ENCODE assay signal across 22 mouse cellular contexts in the genomic region with DNA sequence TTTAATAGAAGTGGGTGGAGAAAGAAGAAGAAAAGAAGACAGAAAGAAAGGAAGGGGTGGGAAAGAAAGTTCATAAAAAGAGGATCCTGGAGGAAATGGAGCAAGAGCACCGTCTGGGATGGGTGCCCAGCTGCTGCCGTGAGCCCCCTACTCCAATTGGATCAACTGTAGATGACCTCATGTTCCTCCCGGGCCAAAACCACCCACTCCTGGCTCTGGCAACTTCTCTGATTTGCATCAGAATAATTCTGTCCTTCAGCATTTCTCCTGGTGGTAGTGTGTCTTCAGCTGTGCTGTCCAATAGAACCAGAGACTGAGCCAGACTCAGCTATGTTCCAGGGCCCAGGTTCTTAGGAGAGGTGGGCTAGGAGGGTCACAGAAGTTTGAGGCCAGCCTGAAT.
DNase-seq lines count a peak whose midpoint lies in the region; ATAC-seq and TF ChIP-seq lines count a peak whose summit lies in the region.
"Had no signal": no experiment of that assay in that cellular context is flagged by ENCODE, and none has a peak within 500 bp of the region (broad histone marks: within the 10 kb centered on the region; RNA-seq: fewer than 3 reads in every experiment).

No protein-coding gene starts in this region.

- no peak overlapping the region for H3K4me2 ChIP-seq in forebrain, embryonic 13.5 days
- no peak overlapping the region for H3K4me2 ChIP-seq in forebrain, embryonic 11.5 days (ENCODE audit: low read depth, low read length, severe bottlenecking)
- H3K4me2 ChIP-seq in hindbrain, postnatal 0 days (ENCODE audit: low read depth, low read length) = no peak overlapping the region
- H3K4me2 ChIP-seq in hindbrain, embryonic 12.5 days (replicated peaks) = no peak overlapping the region
- no peak overlapping the region for H3K4me2 ChIP-seq in forebrain, embryonic 16.5 days (ENCODE audit: low read length)
- H3K4me2 ChIP-seq: heart, embryonic 13.5 days; lung, embryonic 14.5 days had no signal

- no peak overlapping the region for H3K27ac ChIP-seq in forebrain, embryonic 13.5 days
- no peak overlapping the region for H3K27ac ChIP-seq in forebrain, embryonic 11.5 days (ENCODE audit: low read depth, low read length)
- no peak overlapping the region for H3K27ac ChIP-seq in hindbrain, postnatal 0 days
- no peak overlapping the region for H3K27ac ChIP-seq in hindbrain, embryonic 12.5 days
- no peak overlapping the region for H3K27ac ChIP-seq in forebrain, embryonic 16.5 days (ENCODE audit: low read length)
- H3K27ac ChIP-seq: heart, adult 2 months; heart, embryonic 13.5 days; liver, embryonic 14.5 days; stomach, postnatal 0 days had no signal

- H3K27me3 ChIP-seq in forebrain, embryonic 13.5 days = no peaks in the 10 kb centered on the region
- no peaks in the 10 kb centered on the region for H3K27me3 ChIP-seq in forebrain, embryonic 11.5 days (ENCODE audit: control insufficient read depth, insufficient read depth, low read length)
- H3K27me3 ChIP-seq in hindbrain, postnatal 0 days (ENCODE audit: insufficient read depth, low read length) = no peaks in the 10 kb centered on the region
- H3K27me3 ChIP-seq in hindbrain, embryonic 12.5 days = no peaks in the 10 kb centered on the region
- no peaks in the 10 kb centered on the region for H3K27me3 ChIP-seq in forebrain, embryonic 16.5 days (replicated peaks; ENCODE audit: control insufficient read depth, insufficient read depth, low read length)
- H3K27me3 ChIP-seq: heart, embryonic 13.5 days; Patski had no signal

- WGBS in forebrain, embryonic 13.5 days = 33% methylated on average over 3 of the region's 3 CpGs
- WGBS in forebrain, embryonic 11.5 days = 59% methylated on average over 3 of the region's 3 CpGs
- WGBS in hindbrain, postnatal 0 days = 24% methylated on average over 3 of the region's 3 CpGs
- WGBS in hindbrain, embryonic 12.5 days = 63% methylated on average over 3 of the region's 3 CpGs
- 21% methylated on average over 3 of the region's 3 CpGs for WGBS in forebrain, embryonic 16.5 days

- H3K9me3 ChIP-seq in forebrain, embryonic 13.5 days (replicated peaks) = no peaks in the 10 kb centered on the region
- H3K9me3 ChIP-seq in forebrain, embryonic 11.5 days (ENCODE audit: control insufficient read depth, low read length) = no peaks in the 10 kb centered on the region
- H3K9me3 ChIP-seq in hindbrain, postnatal 0 days (ENCODE audit: low read length) = no peaks in the 10 kb centered on the region
- H3K9me3 ChIP-seq in hindbrain, embryonic 12.5 days (replicated peaks) = no peaks in the 10 kb centered on the region
- no peaks in the 10 kb centered on the region for H3K9me3 ChIP-seq in forebrain, embryonic 16.5 days (ENCODE audit: control insufficient read depth, low read length)
- H3K9me3 ChIP-seq: heart, embryonic 13.5 days had no signal

- ATAC-seq in forebrain, embryonic 13.5 days = peak; percentile 91
- no peak for ATAC-seq in forebrain, embryonic 11.5 days (replicated peaks; ENCODE audit: low FRiP score)
- ATAC-seq in hindbrain, postnatal 0 days = peak; percentile 81
- ATAC-seq in hindbrain, embryonic 12.5 days (ENCODE audit: low FRiP score) = no peak
- ATAC-seq in forebrain, embryonic 16.5 days = peak; percentile 93
- ATAC-seq: CD4-positive, CD25-positive, alpha-beta regulatory T cell, adult 4 months; Patski had no signal

- no peak for TF ChIP-seq CTCF in hindbrain, postnatal 0 days (IDR thresholded peaks at IDR 0.05; ENCODE audit: low read depth)

- no peak for DNase-seq in forebrain, embryonic 11.5 days (ENCODE audit: low spot score)
- DNase-seq in hindbrain, postnatal 0 days (ENCODE audit: low spot score) = peak; percentile 48
- DNase-seq in ES-CJ7 (ENCODE audit: low read depth, low spot score) = peak; percentile 10
- no peak for DNase-seq in frontal cortex, postnatal 14 days (ENCODE audit: low spot score in 2 of 2)
- DNase-seq: cerebellum, adult 2 months; gastrocnemius, postnatal 25 days; heart, adult 2 months; heart, postnatal 14 days; kidney, adult 11 months; kidney, postnatal 4 days; lung, embryonic 14.5 days; right cerebral cortex, postnatal 14 days; thymus, adult 2 months; thymus, postnatal 4 days had no signal

- no peaks in the 10 kb centered on the region for H3K36me3 ChIP-seq in forebrain, embryonic 13.5 days (ENCODE audit: poor library complexity, severe bottlenecking)
- no peaks in the 10 kb centered on the region for H3K36me3 ChIP-seq in forebrain, embryonic 11.5 days (ENCODE audit: control insufficient read depth, insufficient read depth, low read length)
- H3K36me3 ChIP-seq in hindbrain, postnatal 0 days (ENCODE audit: insufficient read depth, low read length) = no peaks in the 10 kb centered on the region
- no peaks in the 10 kb centered on the region for H3K36me3 ChIP-seq in hindbrain, embryonic 12.5 days
- H3K36me3 ChIP-seq in forebrain, embryonic 16.5 days (ENCODE audit: control insufficient read depth, insufficient read depth) = no peaks in the 10 kb centered on the region
- H3K36me3 ChIP-seq: heart, embryonic 13.5 days had no signal

- 0 out of 2 replicates have a peak, but pooled peaks cover 3% of the 10 kb centered on the region for H3K4me1 ChIP-seq in forebrain, embryonic 13.5 days
- H3K4me1 ChIP-seq in forebrain, embryonic 11.5 days (replicated peaks; ENCODE audit: control insufficient read depth, insufficient read depth, low read length) = no peaks in the 10 kb centered on the region
- no peaks in the 10 kb centered on the region for H3K4me1 ChIP-seq in hindbrain, postnatal 0 days (ENCODE audit: insufficient read depth, low read length)
- H3K4me1 ChIP-seq in hindbrain, embryonic 12.5 days = no peaks in the 10 kb centered on the region
- H3K4me1 ChIP-seq in forebrain, embryonic 16.5 days (replicated peaks; ENCODE audit: control insufficient read depth, insufficient read depth, low read length) = no peaks in the 10 kb centered on the region
- H3K4me1 ChIP-seq: heart, embryonic 13.5 days had no signal

- H3K4me3 ChIP-seq in forebrain, embryonic 13.5 days = no peak overlapping the region
- H3K4me3 ChIP-seq in forebrain, embryonic 11.5 days (ENCODE audit: low read depth, low read length) = no peak overlapping the region
- no peak overlapping the region for H3K4me3 ChIP-seq in hindbrain, postnatal 0 days (ENCODE audit: low read length)
- H3K4me3 ChIP-seq in hindbrain, embryonic 12.5 days = no peak overlapping the region
- no peak overlapping the region for H3K4me3 ChIP-seq in forebrain, embryonic 16.5 days (replicated peaks; ENCODE audit: low read length)
- H3K4me3 ChIP-seq: heart, adult 2 months; heart, embryonic 13.5 days had no signal

- no peak overlapping the region for H3K9ac ChIP-seq in forebrain, embryonic 13.5 days
- no peak overlapping the region for H3K9ac ChIP-seq in forebrain, embryonic 11.5 days (ENCODE audit: low read length)
- H3K9ac ChIP-seq in hindbrain, postnatal 0 days (replicated peaks; ENCODE audit: low read length) = no peak overlapping the region
- no peak overlapping the region for H3K9ac ChIP-seq in hindbrain, embryonic 12.5 days
- no peak overlapping the region for H3K9ac ChIP-seq in forebrain, embryonic 16.5 days (replicated peaks; ENCODE audit: low read depth, low read length)
- H3K9ac ChIP-seq: heart, embryonic 13.5 days; liver, embryonic 14.5 days; lung, embryonic 14.5 days had no signal

Comparison
In these comparisons a context has a peak if more than half of its experiments do, and no peak if none do; other contexts are left out.
1. ATAC-seq: peak in forebrain, embryonic 13.5 days (single experiment), hindbrain, postnatal 0 days (single experiment) and forebrain, embryonic 16.5 days (single experiment); none in forebrain, embryonic 11.5 days (single experiment) and hindbrain, embryonic 12.5 days (single experiment).
2. DNase-seq: peak in hindbrain, postnatal 0 days (single experiment) and ES-CJ7 (single experiment); none in forebrain, embryonic 11.5 days (single experiment) and frontal cortex, postnatal 14 days (0 of 2).